Mouse (Mus musculus) thymus, postnatal 10 days (tissue): Measurements from ENCODE around the gene Hoxa3.

Source experiments
- DNase-seq, 2 experiments: peaks; one replicate each; pipeline ENCODE4 v3.0.0; 2021; ENCODE audit warnings: low spot score in 2 of 2

The Hoxa3 gene

GRCm38 (mm10) chr6:52219234-52219942 is 6.3 kb upstream of the Hoxa3 start:
- DNase-seq: no peak

GRCm38 (mm10) chr6:52218643-52219215 is 5.6 kb upstream of the Hoxa3 start:
- DNase-seq: no peak

- no peak for DNase-seq
Measured at GRCm38 (mm10) chr6:52217895-52218642, 4.9 kb upstream of the Hoxa3 start.

- DNase-seq: peak; percentile 43 to 52
Measured at GRCm38 (mm10) chr6:52217459-52217768, 4.3 kb upstream of the Hoxa3 start.

GRCm38 (mm10) chr6:52216691-52217458 is 3.7 kb upstream of the Hoxa3 start:
- no peak for DNase-seq

GRCm38 (mm10) chr6:52215771-52216535 is 2.8 kb upstream of the Hoxa3 start:
- no peak for DNase-seq

- DNase-seq: no peak
Measured at GRCm38 (mm10) chr6:52215070-52215469, 1.9 kb upstream of the Hoxa3 start.

- no peak for DNase-seq
Measured at GRCm38 (mm10) chr6:52214271-52214670, 1.1 kb upstream of the Hoxa3 start.

- DNase-seq: no peak
Measured at GRCm38 (mm10) chr6:52212556-52213118, 499 bp downstream of the Hoxa3 start.

- DNase-seq: no peak
Measured at GRCm38 (mm10) chr6:52211961-52212360, 1.2 kb downstream of the Hoxa3 start.

GRCm38 (mm10) chr6:52211170-52211935 is 1.8 kb downstream of the Hoxa3 start:
- DNase-seq: peak in 1 of 2 experiments; percentile 72

GRCm38 (mm10) chr6:52209685-52210046 is 3.5 kb downstream of the Hoxa3 start:
- no peak for DNase-seq

- DNase-seq: no peak
Measured at GRCm38 (mm10) chr6:52208868-52209684, 4.1 kb downstream of the Hoxa3 start.

GRCm38 (mm10) chr6:52208072-52208867 is 4.9 kb downstream of the Hoxa3 start, which contains the start of gene Hoxa6:
Hoxa6 (minus strand) TSS chr6:52208722.
- DNase-seq: no peak

- DNase-seq: no peak
Measured at GRCm38 (mm10) chr6:52207684-52207976, 5.5 kb downstream of the Hoxa3 start.

GRCm38 (mm10) chr6:52206882-52207683 is 6.1 kb downstream of the Hoxa3 start:
- no peak for DNase-seq

GRCm38 (mm10) chr6:52205638-52206621 is 7.2 kb downstream of the Hoxa3 start:
- no peak for DNase-seq
